Mouse (Mus musculus) inflammation-experienced regulatory T-cells, adult 6 months (primary cell): Measurements from ENCODE around the gene Prps1. TPM values are rescaled to one million over a fixed set of nuclear protein-coding genes. Genes with fewer than 3 reads are reported as not detected.
"Not testable (repeated sequence)": the region's sequence is repeated elsewhere in the genome, so short reads cannot be mapped to it uniquely, and the experiment has no call there.

Source experiments
- ATAC-seq: one replicate; pipeline ENCODE4 v1.8.0; 2017
- polyA plus RNA-seq, 3 experiments: library from polyadenylated mRNA; unstranded; fragments of 100-300 nt; shearing (Covaris generic); gene quantifications; one replicate each; pipeline ENCODE4 v1.2.1; 2017

Gene Prps1
- polyA plus RNA-seq = 10 to 100 TPM; 41.7 to 51.8 (median 41.8) TPM

- peak; percentile 94 for ATAC-seq
Observed at GRCm38 (mm10) chrX:140456279-140456731, at the start of gene Prps1. Gene Prps1, plus strand, starts transcription at chrX:140456613.

- no peak for ATAC-seq
Observed at GRCm38 (mm10) chrX:140407593-140407992, 48.8 kb upstream of the Prps1 start.

GRCm38 (mm10) chrX:140418467-140418866, 37.9 kb upstream of the Prps1 start:
- ATAC-seq = no peak

- no peak for ATAC-seq
Observed at GRCm38 (mm10) chrX:140427124-140427523, 29.3 kb upstream of the Prps1 start.

GRCm38 (mm10) chrX:140428252-140428651, 28.2 kb upstream of the Prps1 start:
- no peak for ATAC-seq

- ATAC-seq = no peak
Observed at GRCm38 (mm10) chrX:140429985-140430384, 26.4 kb upstream of the Prps1 start.

GRCm38 (mm10) chrX:140430506-140430905, 25.9 kb upstream of the Prps1 start:
- ATAC-seq = no peak

- ATAC-seq = no peak
Observed at GRCm38 (mm10) chrX:140431981-140432380, 24.4 kb upstream of the Prps1 start.

- ATAC-seq = no peak
Observed at GRCm38 (mm10) chrX:140432786-140433185, 23.6 kb upstream of the Prps1 start.

GRCm38 (mm10) chrX:140437906-140438305, 18.5 kb upstream of the Prps1 start:
- ATAC-seq = no peak

GRCm38 (mm10) chrX:140445551-140445950, 10.9 kb upstream of the Prps1 start:
- no peak for ATAC-seq

- no peak for ATAC-seq
Observed at GRCm38 (mm10) chrX:140450071-140450470, 6.3 kb upstream of the Prps1 start.

GRCm38 (mm10) chrX:140456751-140457491, 508 bp downstream of the Prps1 start:
- peak; percentile 25 for ATAC-seq

- ATAC-seq = no peak
Observed at GRCm38 (mm10) chrX:140457502-140457901, 1.1 kb downstream of the Prps1 start.

- ATAC-seq = no peak
Observed at GRCm38 (mm10) chrX:140478231-140478630, 21.8 kb downstream of the Prps1 start.

- ATAC-seq = peak; percentile 64
Observed at GRCm38 (mm10) chrX:140479171-140479570, 22.8 kb downstream of the Prps1 start.

- no peak for ATAC-seq
Observed at GRCm38 (mm10) chrX:140489174-140489573, 32.8 kb downstream of the Prps1 start.

GRCm38 (mm10) chrX:140490203-140490602, 33.8 kb downstream of the Prps1 start:
- no peak for ATAC-seq

- peak; percentile 82 for ATAC-seq
Observed at GRCm38 (mm10) chrX:140491884-140492571, 35.6 kb downstream of the Prps1 start.

- no peak for ATAC-seq
Observed at GRCm38 (mm10) chrX:140493527-140494029, 37.2 kb downstream of the Prps1 start.

- ATAC-seq = no peak
Observed at GRCm38 (mm10) chrX:140494170-140494569, 37.8 kb downstream of the Prps1 start.

GRCm38 (mm10) chrX:140498431-140498830, 42.0 kb downstream of the Prps1 start:
- not testable (repeated sequence) for ATAC-seq

- no peak for ATAC-seq
Observed at GRCm38 (mm10) chrX:140500306-140500705, 43.9 kb downstream of the Prps1 start.
